Mouse (Mus musculus) activated CD4-positive, CD25-positive, alpha-beta regulatory T cell, adult 4 months (primary cell): ENCODE results near the gene Hoxc6. TPM values are rescaled to one million over a fixed set of nuclear protein-coding genes. Genes with fewer than 3 reads are reported as not detected.

ENCODE experiments used
- ATAC-seq: one replicate; pipeline ENCODE4 v1.8.0; 2017
- polyA plus RNA-seq, 2 experiments: library from polyadenylated mRNA; unstranded; fragments of 100-300 nt; shearing (Covaris generic); gene quantifications; one replicate each; pipeline ENCODE4 v1.2.1; 2017

The Hoxc6 gene
- polyA plus RNA-seq, 2 experiments from 2014 or later = not detected

GRCm38 (mm10) chr15:103014166-103015008 is 16.3 kb downstream of the Hoxc6 start:
- no peak for ATAC-seq

DNA sequence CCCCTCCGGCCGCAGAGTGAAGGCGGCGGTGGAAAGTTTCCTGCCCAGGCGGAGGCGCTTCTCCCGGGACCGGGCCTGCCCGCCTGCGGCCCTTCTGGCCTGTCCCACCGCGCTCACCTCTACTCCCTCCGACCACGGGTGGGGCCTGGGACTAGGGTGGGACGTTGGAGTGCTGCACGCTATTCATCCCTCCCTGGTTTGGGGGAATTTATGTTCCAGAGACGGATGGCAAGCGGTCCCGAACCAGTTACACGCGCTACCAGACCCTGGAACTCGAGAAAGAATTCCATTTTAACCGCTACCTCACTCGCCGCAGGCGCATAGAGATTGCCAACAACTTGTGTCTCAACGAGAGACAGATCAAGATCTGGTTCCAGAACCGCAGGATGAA is 16.9 kb downstream of the Hoxc6 start:
- ATAC-seq = no peak

GRCm38 (mm10) chr15:103015406-103016166 is 17.5 kb downstream of the Hoxc6 start:
- ATAC-seq = no peak

DNA sequence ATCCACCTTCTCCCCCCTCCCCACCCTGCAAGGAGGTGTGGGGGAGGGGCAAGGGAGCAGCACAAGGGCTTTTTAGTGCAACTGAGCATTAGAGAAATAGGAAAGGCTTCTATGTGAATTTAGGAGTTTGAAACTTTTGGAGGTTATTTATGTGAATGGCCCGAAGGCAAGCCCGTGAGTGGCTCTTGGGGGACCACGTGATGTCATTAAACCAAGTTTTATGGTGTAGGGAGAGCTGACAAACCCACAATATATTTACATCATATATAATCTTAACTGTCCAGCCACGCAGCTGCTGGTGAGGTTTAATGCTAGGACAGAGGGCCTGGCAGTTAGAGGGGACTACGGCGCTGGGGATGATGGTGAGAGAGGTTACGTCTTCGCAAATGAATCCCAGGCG is 20.6 kb downstream of the Hoxc6 start, which contains the start of gene Hoxc4:
Hoxc4 (plus strand) TSS at position 299 of the 400 bp plus-strand sequence.
- no peak for ATAC-seq

GRCm38 (mm10) chr15:103020899-103021418 is 22.9 kb downstream of the Hoxc6 start:
- no peak for ATAC-seq

DNA sequence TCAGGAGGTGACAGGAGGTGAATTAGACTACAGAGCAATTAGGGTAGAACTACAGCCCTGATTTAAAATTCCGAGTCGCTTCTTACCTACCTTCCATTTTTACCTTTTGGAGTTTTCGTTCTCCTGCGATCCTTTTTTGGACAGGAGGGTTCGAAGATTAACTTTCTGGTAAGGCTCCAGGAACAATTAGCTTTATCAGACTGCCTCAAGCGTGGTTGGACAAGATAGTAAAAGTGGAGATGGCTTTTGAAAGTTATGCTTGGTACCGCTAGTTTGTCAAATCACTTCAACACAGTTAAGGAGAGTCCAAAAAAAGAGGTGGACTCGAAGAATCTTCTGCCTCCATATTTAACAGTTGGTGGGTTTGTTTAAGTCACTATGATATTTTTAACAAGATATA is 23.5 kb downstream of the Hoxc6 start:
- no peak for ATAC-seq

GRCm38 (mm10) chr15:103024131-103024530 is 26.1 kb downstream of the Hoxc6 start:
- no peak for ATAC-seq

DNA sequence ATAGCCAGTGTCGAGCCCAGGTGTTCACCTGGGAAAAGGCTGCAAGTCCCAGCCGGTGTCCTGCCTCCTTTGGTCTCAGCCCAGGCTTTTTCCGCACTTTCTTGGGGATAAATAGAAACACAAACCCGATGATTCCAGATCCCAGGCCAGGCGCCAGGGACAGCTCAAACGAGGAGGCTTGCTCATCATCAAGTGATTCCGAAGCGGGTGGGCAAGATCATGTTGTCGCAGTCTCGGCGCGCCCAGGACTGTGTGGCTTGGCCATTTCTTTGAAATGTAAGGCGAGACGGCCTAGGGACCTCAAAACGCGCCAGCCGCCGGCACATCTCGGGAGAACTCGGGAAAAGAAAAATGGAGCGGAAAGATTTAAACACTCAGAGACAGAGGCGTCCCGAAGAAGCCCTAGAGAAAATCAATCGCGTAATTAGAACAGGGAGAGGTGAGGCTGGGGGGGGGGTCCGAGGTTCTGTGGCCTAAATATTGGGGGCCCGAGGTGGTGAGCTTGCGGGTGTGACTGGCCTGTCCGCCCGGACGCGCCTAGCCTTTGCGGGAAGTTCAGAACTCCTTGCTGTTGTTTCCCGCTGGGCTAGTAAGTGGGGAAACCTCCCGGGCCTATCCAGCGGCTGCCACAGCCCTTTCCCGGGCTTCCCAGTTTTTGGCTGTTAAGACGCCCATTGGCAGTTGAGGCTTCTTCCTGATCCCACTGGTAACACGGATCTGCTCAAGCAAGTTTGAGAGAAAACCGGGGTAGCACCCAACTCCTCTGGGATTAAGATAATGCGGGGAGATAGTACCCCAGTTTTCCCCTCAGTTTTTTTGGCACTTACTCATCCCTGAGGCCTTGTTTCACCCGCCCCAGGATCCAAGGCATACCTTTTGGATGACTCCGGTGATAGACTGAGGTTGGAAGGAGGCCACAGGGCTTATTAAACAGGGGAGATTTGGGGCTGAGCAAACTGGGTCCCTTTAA is 29.5 kb downstream of the Hoxc6 start:
- no peak for ATAC-seq

- no peak for ATAC-seq
Measured at GRCm38 (mm10) chr15:103028916-103029512, 31.0 kb downstream of the Hoxc6 start.

DNA sequence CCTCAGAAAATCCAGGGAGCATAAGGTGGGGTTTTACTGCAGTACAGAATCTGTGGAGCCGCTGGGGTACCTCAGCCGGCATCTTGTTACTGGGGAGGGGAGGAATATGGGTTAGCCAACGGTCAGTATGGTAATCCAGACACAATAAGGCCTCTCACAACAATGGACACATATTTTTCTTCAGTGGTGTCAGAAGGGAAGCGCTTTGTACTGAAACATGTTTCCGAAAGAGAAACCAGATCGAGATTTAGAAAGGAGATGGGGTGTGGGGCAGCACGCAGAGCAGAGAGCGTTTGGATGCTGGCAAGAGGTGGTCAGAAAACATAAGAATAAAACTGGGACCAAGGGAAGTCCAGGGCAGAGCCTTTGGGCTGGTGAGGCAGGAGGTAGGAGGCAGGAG is 32.1 kb downstream of the Hoxc6 start:
- ATAC-seq = no peak

- no peak for ATAC-seq
Measured at GRCm38 (mm10) chr15:103032167-103032566, 34.1 kb downstream of the Hoxc6 start.

- no peak for ATAC-seq
Measured at GRCm38 (mm10) chr15:103032646-103033575, 34.9 kb downstream of the Hoxc6 start.

DNA sequence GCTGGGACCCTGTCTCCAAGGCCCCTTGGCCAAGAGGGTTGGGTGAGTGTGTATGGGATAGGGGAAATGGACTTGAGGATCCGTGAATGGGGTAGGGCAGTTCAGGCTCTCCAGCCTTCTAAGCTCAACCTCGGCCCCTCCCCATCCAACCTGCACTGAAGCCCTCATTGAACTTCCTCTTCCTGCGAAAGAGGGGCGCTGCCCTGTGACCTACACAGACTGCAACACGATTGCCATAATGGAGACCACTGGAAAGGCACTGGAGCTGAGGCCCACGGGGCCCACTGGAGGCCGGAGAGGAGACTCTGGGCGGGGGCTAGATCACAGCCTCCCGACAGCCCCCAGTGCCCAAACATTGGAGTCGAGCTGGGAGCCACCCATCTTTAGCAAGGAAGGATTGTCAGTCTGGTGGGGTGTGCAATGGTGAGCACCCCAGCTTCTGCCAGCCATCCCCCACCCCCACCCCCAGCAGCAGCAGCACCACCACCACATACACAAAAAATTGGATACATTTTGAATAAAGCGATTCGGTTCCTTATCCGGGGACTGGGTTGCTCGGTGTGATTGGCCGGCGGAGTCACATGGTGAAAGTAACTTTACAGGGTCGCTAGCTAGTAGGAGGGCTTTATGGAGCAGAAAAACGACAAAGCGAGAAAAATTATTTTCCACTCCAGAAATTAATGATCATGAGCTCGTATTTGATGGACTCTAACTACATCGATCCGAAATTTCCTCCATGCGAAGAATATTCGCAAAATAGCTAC is 36.2 kb downstream of the Hoxc6 start:
- no peak for ATAC-seq

GRCm38 (mm10) chr15:103034807-103035547 is 36.9 kb downstream of the Hoxc6 start:
- ATAC-seq = no peak

DNA sequence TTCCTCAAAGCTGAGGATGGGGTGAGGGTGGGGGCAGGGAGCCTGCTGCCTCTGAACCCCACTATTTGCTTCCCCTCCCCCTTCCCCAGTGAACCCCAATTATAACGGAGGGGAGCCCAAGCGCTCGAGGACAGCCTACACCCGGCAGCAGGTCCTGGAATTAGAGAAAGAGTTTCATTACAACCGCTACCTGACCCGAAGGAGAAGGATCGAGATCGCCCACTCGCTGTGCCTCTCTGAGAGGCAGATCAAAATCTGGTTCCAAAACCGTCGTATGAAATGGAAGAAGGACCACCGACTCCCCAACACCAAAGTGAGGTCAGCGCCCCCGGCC is 37.5 kb downstream of the Hoxc6 start:
- no peak for ATAC-seq

- ATAC-seq = no peak
Measured at GRCm38 (mm10) chr15:103037579-103037978, 39.5 kb downstream of the Hoxc6 start.

DNA sequence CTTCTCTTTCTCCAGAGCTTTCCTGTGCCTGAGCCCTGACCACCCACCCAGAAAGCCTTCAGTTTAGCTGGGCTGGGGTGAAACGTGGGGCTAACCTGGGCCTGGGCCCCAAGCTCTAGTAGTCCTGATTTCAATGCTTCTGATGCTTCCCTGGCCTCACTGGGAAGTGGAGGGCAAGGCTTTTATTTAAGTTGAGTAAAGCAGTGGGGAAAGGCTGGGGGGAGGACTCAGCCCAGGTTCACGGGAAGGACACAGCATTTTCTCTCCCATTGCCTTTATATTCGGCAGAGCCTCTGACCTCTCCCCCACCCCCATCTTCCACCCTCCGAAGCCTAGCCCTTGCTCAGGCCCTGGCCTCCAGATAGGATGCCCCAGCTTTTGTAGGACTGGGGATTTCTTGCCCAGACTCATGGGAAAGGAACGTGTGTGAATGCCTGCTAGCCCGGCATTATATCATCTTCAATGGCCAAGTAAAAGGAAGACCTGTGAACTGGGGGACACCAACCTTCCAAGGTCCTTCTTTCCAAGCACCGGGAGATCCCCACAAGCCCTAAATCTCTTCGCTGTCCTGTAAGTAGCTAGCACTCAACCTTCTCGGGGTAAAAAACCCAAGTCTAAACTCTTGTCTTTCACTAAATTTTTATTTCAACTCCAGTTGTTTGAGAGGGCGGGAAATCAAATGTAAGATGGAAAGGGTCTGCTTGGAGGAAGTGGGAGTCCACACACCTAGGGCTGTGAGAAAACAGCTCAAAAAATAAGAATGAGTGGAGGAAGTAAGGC is 40.8 kb downstream of the Hoxc6 start:
- ATAC-seq = no peak

GRCm38 (mm10) chr15:103039609-103040008 is 41.6 kb downstream of the Hoxc6 start:
- ATAC-seq = no peak

GRCm38 (mm10) chr15:103040601-103041000 is 42.5 kb downstream of the Hoxc6 start:
- ATAC-seq = no peak
